Mouse (Mus musculus) liver, adult 2 months (tissue): ENCODE measurements around the gene Oas2. TPM values are rescaled to one million over a fixed set of nuclear protein-coding genes. Genes with fewer than 3 reads are reported as not detected.
A peak's percentile ranks its signal among the peaks of the same experiment; 100 is the strongest.

Source experiments
- DNase-seq: peaks from one replicate; pipeline ENCODE4 v3.0.0-alpha.2; 2011; ENCODE audit warnings: low read depth, low spot score; ENCODE audit errors: extremely low read depth
- H3K27ac ChIP-seq: fragments of 200-500 bp; replicated peaks from 2 replicates; pipeline ENCODE4 v1.5.1; 2012; ENCODE audit warnings: low read depth, mild to moderate bottlenecking, control low read depth, inconsistent platforms, low read length; ENCODE audit not compliant: insufficient read depth
- H3K27me3 ChIP-seq: fragments of 200-500 bp; 2 replicates; pipeline ENCODE4 v1.6.1; 2012; ENCODE audit warnings: mild to moderate bottlenecking, moderate library complexity, low read length, inconsistent platforms; ENCODE audit not compliant: control insufficient read depth, insufficient read depth
- H3K36me3 ChIP-seq: fragments of 200-500 bp; 2 replicates; pipeline ENCODE4 v1.6.1; 2012; ENCODE audit warnings: low read length, inconsistent platforms; ENCODE audit not compliant: control insufficient read depth, insufficient read depth
- H3K4me1 ChIP-seq: fragments of 200-500 bp; 2 replicates; pipeline ENCODE4 v1.6.1; 2011; ENCODE audit warnings: low read length; ENCODE audit not compliant: control insufficient read depth, insufficient read depth
- H3K4me3 ChIP-seq: fragments of 200-500 bp; 2 replicates; pipeline ENCODE4 v1.5.1; 2011; ENCODE audit warnings: low read depth, mild to moderate bottlenecking, control low read depth, low read length, moderate library complexity; ENCODE audit not compliant: insufficient read depth
- H3K79me2 ChIP-seq: fragments of 200-500 bp; 2 replicates; pipeline ENCODE4 v1.6.1; 2012; ENCODE audit warnings: inconsistent platforms, mild to moderate bottlenecking, low read length, moderate library complexity; ENCODE audit not compliant: control insufficient read depth, insufficient read depth
- H3K9ac ChIP-seq: fragments of 200-500 bp; 2 replicates; pipeline ENCODE4 v1.6.1; 2012; ENCODE audit warnings: low read depth, mild to moderate bottlenecking, control low read depth, inconsistent platforms, low read length
- CTCF ChIP-seq: fragments of 200-500 bp; IDR thresholded peaks from 2 replicates; pipeline ENCODE4 v1.5.1; 2011; ENCODE audit warnings: low read depth, low read length, control low read depth
- POLR2A ChIP-seq: fragments of 200-500 bp; IDR thresholded peaks from 2 replicates; pipeline ENCODE4 v1.6.1; 2011; ENCODE audit warnings: low read length, control low read depth; ENCODE audit not compliant: insufficient read depth; ENCODE audit errors: extremely low read depth
- WGBS: fragments of 180-500 bp; shearing (Covaris S2); methylation state at CpG from one replicate; pipeline ENCODE4 v1.1.7; 2018; 5-methylcytosine and 5-hydroxymethylcytosine counted together
- polyA plus RNA-seq: library from polyadenylated mRNA; depleted of rRNA; stranded (reverse); fragments of >200 nt; gene quantifications from 2 replicates; pipeline ENCODE4 v1.2.3, GENCODE M21; 2012
- total RNA-seq: library from RNA; depleted of rRNA; stranded (reverse); fragments of >200 nt; gene quantifications from 2 replicates; pipeline ENCODE4 v1.2.3, GENCODE M21; 2014

The Oas2 gene
- total and polyA plus RNA-seq, 2 experiments = 1.8 to 5.4 TPM

DNA sequence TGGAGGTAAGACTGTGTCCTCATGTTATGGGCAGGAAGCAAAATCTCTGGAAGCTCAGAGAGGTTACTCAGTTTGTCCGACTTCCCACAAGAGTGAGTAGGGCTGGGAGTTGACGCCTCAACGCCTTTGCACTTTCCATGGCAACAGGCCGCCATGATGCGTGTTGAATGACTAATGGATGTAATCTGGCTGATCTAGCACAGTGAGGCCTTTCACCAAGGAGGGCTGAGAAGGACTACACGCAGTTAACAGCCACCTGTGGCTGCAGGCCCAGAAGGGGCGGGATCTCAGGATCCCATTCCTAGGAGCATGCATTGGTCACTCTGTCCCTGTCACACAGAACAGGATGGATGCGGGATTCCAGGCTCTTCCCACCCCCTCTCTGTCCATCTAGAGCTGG, 36.9 kb downstream of the Oas2 start:
- H3K27me3 ChIP-seq = peaks cover 17% of the 10 kb centered on the region
- no peak for DNase-seq
- WGBS = 85% methylated on average over 8 of the region's 8 CpGs

DNA sequence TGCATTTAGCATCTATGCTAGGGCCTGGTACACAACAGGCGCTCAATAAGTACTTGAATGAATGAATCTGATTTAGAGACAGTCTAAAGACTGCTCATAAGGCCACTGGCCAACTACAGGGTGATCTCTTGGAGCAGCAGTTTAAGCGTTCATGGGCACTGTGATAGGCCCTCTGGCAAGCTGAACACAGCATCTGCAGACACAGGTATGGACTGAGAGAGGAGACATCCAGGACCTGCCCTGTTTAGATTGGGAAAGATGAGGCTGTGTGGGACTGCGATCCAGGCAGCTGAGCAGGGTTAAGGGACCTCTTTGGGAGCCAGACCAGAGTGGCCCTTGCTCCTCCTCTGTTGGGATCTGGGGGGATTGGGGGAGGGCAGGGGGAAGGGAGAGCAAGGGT, 37.8 kb downstream of the Oas2 start, which contains the start of gene Dtx1:
Gene Dtx1 (minus strand): TSS at position 101 of the 400 bp plus-strand sequence.
- no peak for DNase-seq
- no peaks in the 10 kb centered on the region for H3K79me2 ChIP-seq
- peaks cover 17% of the 10 kb centered on the region for H3K27me3 ChIP-seq
- 40% methylated on average over 3 of the region's 3 CpGs for WGBS
- H3K9ac ChIP-seq = no peak within 1 kb of the TSS
- H3K27ac ChIP-seq = no peak within 1 kb of the TSS
- H3K36me3 ChIP-seq = no peaks in the 10 kb centered on the region
- TF ChIP-seq CTCF = no peak
- TF ChIP-seq POLR2A = no peak
- H3K4me3 ChIP-seq = peak within 1 kb of the TSS; percentile 38; the same call in 1 of the 2 replicates
- no peaks in the 10 kb centered on the region for H3K4me1 ChIP-seq

More for the DNA sequence above, 36.9 kb downstream of the Oas2 start:
- no peak overlapping the region for H3K4me3 ChIP-seq
- H3K4me1 ChIP-seq = no peaks in the 10 kb centered on the region
- H3K9ac ChIP-seq = no peak overlapping the region
- no peaks in the 10 kb centered on the region for H3K79me2 ChIP-seq
- no peak overlapping the region for H3K27ac ChIP-seq
- TF ChIP-seq CTCF (no peak), POLR2A (no peak)
- no peaks in the 10 kb centered on the region for H3K36me3 ChIP-seq

DNA sequence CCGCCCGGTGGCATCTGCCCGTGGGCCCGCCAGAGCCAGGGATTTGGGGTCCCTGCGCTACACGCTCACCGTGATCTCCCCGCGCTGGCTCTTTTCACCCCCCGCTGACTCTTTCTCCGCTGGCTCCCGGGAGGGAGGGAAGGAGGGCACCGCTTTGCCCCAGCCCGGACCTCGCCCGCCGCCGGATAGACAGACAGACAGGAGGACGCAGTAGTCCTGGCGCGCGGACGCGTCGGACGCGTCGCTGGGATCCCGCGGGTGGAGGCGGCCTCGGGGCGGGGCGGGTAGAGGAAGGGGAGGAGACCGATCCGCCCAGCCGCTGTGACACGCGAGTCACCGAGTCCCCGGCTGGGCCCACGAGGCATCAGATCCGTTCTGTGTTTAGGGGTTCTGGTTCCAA, 38.2 kb downstream of the Oas2 start:
- peaks cover 17% of the 10 kb centered on the region for H3K27me3 ChIP-seq

DNA sequence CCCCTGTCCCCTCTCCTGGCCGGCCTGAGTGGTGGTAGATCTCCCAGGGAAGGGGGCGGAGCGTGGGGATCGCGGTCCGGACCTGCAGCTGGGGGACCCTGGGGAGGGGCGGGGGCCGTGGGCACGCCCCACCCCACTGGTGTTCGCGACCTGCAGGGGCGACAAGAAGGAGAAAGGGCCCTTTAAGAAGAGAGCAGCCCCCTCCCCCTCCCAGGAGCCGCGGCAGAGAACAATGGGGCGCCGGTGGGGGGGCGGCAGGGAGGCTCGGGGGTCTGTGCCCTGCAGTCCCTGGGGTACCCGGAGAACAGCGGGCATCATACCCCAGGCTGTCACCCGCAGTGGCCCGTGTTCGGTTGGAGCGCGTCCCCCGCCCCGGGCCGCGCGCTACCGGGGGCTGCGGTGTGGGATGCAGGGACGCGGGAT, 38.8 kb downstream of the Oas2 start:
- Histone ChIP-seq H3K79me2 (no peaks in the 10 kb centered on the region), H3K27ac (no peak overlapping the region), H3K4me1 (no peaks in the 10 kb centered on the region), H3K36me3 (no peaks in the 10 kb centered on the region), H3K4me3 (peak overlapping the region; percentile 23; the same call in 1 of the 2 replicates), H3K9ac (no peak overlapping the region), H3K27me3 (peaks cover 17% of the 10 kb centered on the region)
- DNase-seq = no peak
- no peak for TF ChIP-seq CTCF
- no peak for TF ChIP-seq POLR2A
- WGBS = 5% methylated on average over 34 of the region's 34 CpGs

More for the DNA sequence above, 38.2 kb downstream of the Oas2 start:
- Histone ChIP-seq H3K79me2 (no peaks in the 10 kb centered on the region), H3K36me3 (no peaks in the 10 kb centered on the region), H3K9ac (no peak overlapping the region), H3K27ac (no peak overlapping the region), H3K4me3 (peak overlapping the region; percentile 38; the same call in 1 of the 2 replicates), H3K4me1 (no peaks in the 10 kb centered on the region)
- no peak for DNase-seq
- no peak for TF ChIP-seq CTCF
- 4% methylated on average over 41 of the region's 43 CpGs for WGBS

DNA sequence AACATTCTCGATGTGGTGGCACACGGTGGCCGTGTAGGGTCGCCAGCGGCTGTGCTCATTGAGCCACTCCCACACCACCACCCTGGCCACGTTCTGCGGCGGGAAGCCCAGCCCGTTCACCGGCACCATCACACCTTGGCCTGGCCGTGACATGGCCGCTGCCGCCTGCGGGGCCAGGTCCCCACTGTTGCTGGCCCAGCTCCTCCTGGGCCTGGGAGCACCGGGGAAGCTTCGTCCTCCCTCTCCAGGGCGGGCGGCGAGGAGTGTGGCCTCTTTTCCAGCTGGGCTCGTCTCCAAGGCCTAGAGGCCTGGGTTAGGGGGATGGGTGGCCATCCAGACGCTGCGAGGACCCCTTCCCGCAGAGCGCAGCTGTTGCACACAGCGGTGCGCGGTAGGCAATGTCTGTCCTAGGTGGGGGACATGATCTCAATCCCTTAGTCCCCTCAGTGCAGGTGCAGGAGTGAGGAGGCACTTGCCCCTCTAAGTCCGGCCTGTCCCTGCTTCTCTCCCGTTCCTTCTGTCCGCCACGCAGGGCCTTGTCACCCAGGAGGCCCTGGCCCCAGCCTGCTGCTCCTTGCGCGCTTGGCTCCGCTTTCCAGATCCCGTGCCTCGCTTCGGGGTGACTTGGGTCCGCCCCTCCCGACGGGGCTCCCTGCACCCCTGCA, 39.4 kb downstream of the Oas2 start:
- Histone ChIP-seq H3K27ac (no peak overlapping the region), H3K4me3 (peak overlapping the region; percentile 25; the same call in 1 of the 2 replicates), H3K9ac (no peak overlapping the region; the same call in 1 of the 2 replicates), H3K27me3 (peaks cover 17% of the 10 kb centered on the region), H3K79me2 (no peaks in the 10 kb centered on the region), H3K4me1 (no peaks in the 10 kb centered on the region), H3K36me3 (no peaks in the 10 kb centered on the region)
- no peak for DNase-seq
- WGBS = 10% methylated on average over 40 of the region's 40 CpGs
- TF ChIP-seq CTCF (no peak), POLR2A (no peak)

DNA sequence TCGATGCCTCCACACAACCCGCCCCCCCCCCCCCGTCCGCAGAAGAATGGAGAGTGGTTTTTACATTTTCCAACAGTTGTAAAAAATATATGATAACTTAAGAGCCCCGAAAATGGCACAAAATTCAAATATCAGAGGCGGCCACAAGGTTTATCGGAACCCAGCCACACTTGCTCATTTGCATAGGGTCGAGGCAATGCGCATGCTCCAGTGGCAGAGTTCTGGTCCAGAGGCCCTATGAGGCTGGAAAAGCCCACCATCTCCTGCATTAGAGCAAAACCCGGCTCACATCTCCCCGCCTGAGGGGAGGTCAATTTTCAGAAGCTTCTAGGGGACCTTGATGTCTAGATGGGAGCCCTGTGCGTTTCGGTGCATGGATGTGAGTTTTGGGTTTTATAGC, 42.7 kb downstream of the Oas2 start:
- TF ChIP-seq POLR2A (no peak), CTCF (no peak)
- H3K36me3 ChIP-seq = no peaks in the 10 kb centered on the region
- DNase-seq = no peak
- 46% methylated on average over 13 of the region's 13 CpGs for WGBS
- peaks cover 17% of the 10 kb centered on the region for H3K27me3 ChIP-seq
- H3K4me1 ChIP-seq = no peaks in the 10 kb centered on the region
- H3K4me3 ChIP-seq = no peak overlapping the region
- no peak overlapping the region for H3K27ac ChIP-seq
- no peak overlapping the region for H3K9ac ChIP-seq
- H3K79me2 ChIP-seq = no peaks in the 10 kb centered on the region
